ENCODE assay signal across 8 mouse cellular contexts in the genomic region with DNA sequence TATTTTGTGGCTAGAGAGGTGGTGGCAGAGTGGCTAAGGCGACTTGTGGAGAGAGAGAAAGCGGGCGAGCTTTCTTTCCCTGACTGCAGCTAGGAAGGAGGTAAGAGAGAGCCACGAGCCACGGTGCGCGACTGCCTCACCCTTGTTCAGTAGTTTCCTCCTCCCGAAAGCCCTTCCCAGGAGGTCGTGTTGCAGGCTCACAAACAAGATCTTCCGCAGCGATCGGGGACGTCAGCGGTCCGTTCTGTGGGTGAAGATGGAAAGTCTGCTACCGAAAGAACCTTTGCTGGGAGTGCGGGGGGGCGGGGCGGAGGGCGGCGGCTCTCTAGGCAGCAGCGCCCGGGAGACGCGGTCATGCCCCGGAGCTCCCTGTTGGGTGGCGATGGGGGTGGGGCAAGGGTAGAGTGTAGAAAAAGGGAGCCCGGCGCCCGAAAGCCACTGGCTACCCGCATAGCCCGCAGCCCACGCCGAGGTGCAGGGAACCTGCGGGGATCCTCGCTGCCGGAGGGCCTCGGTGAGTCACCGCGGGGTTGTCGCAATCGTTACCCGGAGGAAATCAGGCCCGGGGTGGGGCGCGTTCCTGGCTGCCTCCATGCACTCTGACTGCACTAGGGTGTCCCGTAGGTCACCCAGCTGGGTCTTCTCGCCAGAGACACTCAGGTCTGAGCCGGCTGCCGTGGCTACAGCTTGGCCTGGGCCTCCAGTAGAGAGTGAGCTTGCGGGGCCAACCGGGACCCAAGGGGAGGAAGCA. TPM values are rescaled to one million over a fixed set of nuclear protein-coding genes. Genes with fewer than 3 reads are reported as not detected.
DNase-seq lines count a peak whose midpoint lies in the region; ATAC-seq lines count a peak whose summit lies in the region.

No protein-coding gene starts in this region.

- H3K27me3 ChIP-seq in hindbrain, embryonic 15.5 days = peaks cover 37% of the 10 kb centered on the region

- H3K27ac ChIP-seq in hindbrain, embryonic 15.5 days (replicated peaks) = no peak overlapping the region

- DNase-seq in Muller cell, postnatal 12 days (ENCODE audit: inconsistent ontology term) = peak; percentile 90
- peak; percentile 62 for DNase-seq in cerebellum, adult 9-11 months
- peak; percentile 81 for DNase-seq in gastrocnemius, adult 18-20 months (ENCODE audit: low spot score)
- peak; percentile 31 to 55 for DNase-seq in left cerebral cortex, adult 8-10 months (ENCODE audit: low spot score in 2 of 2)
- peak; percentile 71 for DNase-seq in right cerebral cortex, adult 18-20 months
- peak; percentile 85 for DNase-seq in urinary bladder, adult 2 months (ENCODE audit: low spot score)

- peak overlapping the region; percentile 55 for H3K4me3 ChIP-seq in hindbrain, embryonic 15.5 days

- under 1% methylated on average over 50 of the region's 52 CpGs for WGBS in hindbrain, embryonic 15.5 days

- peaks cover 21% of the 10 kb centered on the region for H3K4me1 ChIP-seq in hindbrain, embryonic 15.5 days (replicated peaks)

- ATAC-seq in hindbrain, embryonic 15.5 days (ENCODE audit: low FRiP score, low read depth) = peak; percentile 74
- peak; percentile 93 for ATAC-seq in megakaryocyte, adult 5-6 weeks (ENCODE audit: poor library complexity, severe bottlenecking)

- peak overlapping the region; percentile 42 for H3K9ac ChIP-seq in hindbrain, embryonic 15.5 days

- no peaks in the 10 kb centered on the region for H3K9me3 ChIP-seq in hindbrain, embryonic 15.5 days

- H3K36me3 ChIP-seq in hindbrain, embryonic 15.5 days = no peaks in the 10 kb centered on the region

- peak overlapping the region; percentile 98 for H3K4me2 ChIP-seq in hindbrain, embryonic 15.5 days

RNA-seq across cellular contexts. Expression of a gene that starts 0.5 kb away (rescaled TPM):
- total RNA-seq in gastrocnemius, adult 18-20 months (2021) = 10 to 100 TPM in 1 of 2 experiments, 1 to 10 TPM in 1; 4.8 to 10.3 TPM
- 0.93 and 2.5 TPM in 2 replicates for polyA plus RNA-seq in hindbrain, embryonic 15.5 days (2015; fragmentation: Nextera tagmentation; extraction: Ambion mirVana)
- total RNA-seq in left cerebral cortex, adult 8-10 months (2022) = 1 to 10 TPM; 5.2 to 7.0 (median 5.8) TPM
- 3.1 and 3.2 TPM in 2 replicates for total RNA-seq in megakaryocyte, adult 5-6 weeks (2015)
- total RNA-seq in megakaryocyte, adult 5-6 weeks (2017) = 3.9 and 4.0 TPM in 2 replicates
- 7.2 and 8.9 TPM in 2 replicates for polyA plus RNA-seq in urinary bladder, adult 2 months (2012; rRNA removed)

RNA-seq across cellular contexts. Expression of a gene that starts 25.3 kb away (rescaled TPM):
- 1 to 10 TPM; 4.1 to 4.9 TPM for total RNA-seq in gastrocnemius, adult 18-20 months (2021)
- polyA plus RNA-seq in hindbrain, embryonic 15.5 days (2015; fragmentation: Nextera tagmentation; extraction: Ambion mirVana) = 14.0 and 15.7 TPM in 2 replicates
- total RNA-seq in left cerebral cortex, adult 8-10 months (2022) = 10 to 100 TPM in 3 of 4 experiments, 1 to 10 TPM in 1; 6.5 to 14.4 (median 11.5) TPM
- 5.9 and 12.7 TPM in 2 replicates for total RNA-seq in megakaryocyte, adult 5-6 weeks (2015)
- 15.0 and 16.3 TPM in 2 replicates for total RNA-seq in megakaryocyte, adult 5-6 weeks (2017)
- 15.9 and 17.9 TPM in 2 replicates for polyA plus RNA-seq in urinary bladder, adult 2 months (2012; rRNA removed)

RNA-seq across cellular contexts. Expression of a gene that starts 47.6 kb away (rescaled TPM):
- total RNA-seq in gastrocnemius, adult 18-20 months (2021) = 10 to 100 TPM; 69.9 to 71.4 TPM
- polyA plus RNA-seq in hindbrain, embryonic 15.5 days (2015; fragmentation: Nextera tagmentation; extraction: Ambion mirVana) = 146 and 148 TPM in 2 replicates
- total RNA-seq in left cerebral cortex, adult 8-10 months (2022) = 10 to 100 TPM; 58.1 to 72.4 (median 64.7) TPM
- 91.5 and 114 TPM in 2 replicates for total RNA-seq in megakaryocyte, adult 5-6 weeks (2015)
- 113 and 148 TPM in 2 replicates for total RNA-seq in megakaryocyte, adult 5-6 weeks (2017)
- 46.5 and 47.4 TPM in 2 replicates for polyA plus RNA-seq in urinary bladder, adult 2 months (2012; rRNA removed)

RNA-seq across cellular contexts. Expression of a gene that starts 47.6 kb away (rescaled TPM):
- 1 to 10 TPM; 3.5 to 4.5 TPM for total RNA-seq in gastrocnemius, adult 18-20 months (2021)
- 18.2 and 18.5 TPM in 2 replicates for polyA plus RNA-seq in hindbrain, embryonic 15.5 days (2015; fragmentation: Nextera tagmentation; extraction: Ambion mirVana)
- 10 to 100 TPM; 18.1 to 22.3 (median 19.9) TPM for total RNA-seq in left cerebral cortex, adult 8-10 months (2022)
- 11.8 and 20.5 TPM in 2 replicates for total RNA-seq in megakaryocyte, adult 5-6 weeks (2015)
- total RNA-seq in megakaryocyte, adult 5-6 weeks (2017) = 7.5 and 11.7 TPM in 2 replicates
- polyA plus RNA-seq in urinary bladder, adult 2 months (2012; rRNA removed) = 12.8 and 13.6 TPM in 2 replicates
